Mouse (Mus musculus): ENCODE results near the gene Vkorc1l1. TPM values are rescaled to one million over a fixed set of nuclear protein-coding genes. Genes with fewer than 3 reads are reported as not detected.
"Not testable (repeated sequence)": the region's sequence is repeated elsewhere in the genome, so short reads cannot be mapped to it uniquely, and the experiment has no call there.

Gene Vkorc1l1
- polyA plus RNA-seq, 1 experiment from 2014 or later: 20.2 TPM

DNA sequence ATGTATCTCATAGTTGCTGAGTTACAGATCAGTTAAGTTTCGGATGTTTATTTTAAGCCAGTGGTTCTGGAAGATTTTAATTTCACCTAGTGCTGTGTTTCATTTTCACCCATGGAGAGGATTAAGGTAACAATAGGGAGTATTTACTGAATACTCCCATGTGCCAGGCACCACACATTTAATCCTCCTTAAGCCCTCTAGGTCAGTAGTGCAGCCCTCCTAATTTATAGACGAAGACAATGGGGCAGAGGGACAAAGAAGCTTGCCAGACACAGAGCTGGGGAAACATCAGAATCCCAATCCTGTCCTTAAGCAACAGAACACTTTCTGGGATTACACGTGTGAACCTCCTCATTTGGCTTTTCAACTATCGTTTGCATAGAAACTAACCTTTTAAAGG is 4.8 kb upstream of the Vkorc1l1 start:
- no peak overlapping the region for H3K27ac ChIP-seq (ENCODE audit: low read depth)
- no peaks in the 10 kb centered on the region for H3K36me3 ChIP-seq (ENCODE audit: control insufficient read depth, insufficient read depth, low read length)
- WGBS: 52% methylated on average over 4 of the region's 4 CpGs
- H3K4me3 ChIP-seq (ENCODE audit: low read depth, low read length): no peak overlapping the region
- no peaks in the 10 kb centered on the region for H3K9me3 ChIP-seq (ENCODE audit: control insufficient read depth, low read length)
- H3K4me2 ChIP-seq (ENCODE audit: low read length): no peak overlapping the region
- DNase-seq (ENCODE audit: low spot score) (no peak), ATAC-seq (replicated peaks; ENCODE audit: low FRiP score, low TSS enrichment, low read depth) (no peak)
- H3K4me1 ChIP-seq (replicated peaks; ENCODE audit: control insufficient read depth, insufficient read depth, low read length): no peaks in the 10 kb centered on the region
- H3K27me3 ChIP-seq (replicated peaks; ENCODE audit: control insufficient read depth, insufficient read depth, low read length): no peaks in the 10 kb centered on the region
- no peak overlapping the region for H3K9ac ChIP-seq (ENCODE audit: low read length)

DNA sequence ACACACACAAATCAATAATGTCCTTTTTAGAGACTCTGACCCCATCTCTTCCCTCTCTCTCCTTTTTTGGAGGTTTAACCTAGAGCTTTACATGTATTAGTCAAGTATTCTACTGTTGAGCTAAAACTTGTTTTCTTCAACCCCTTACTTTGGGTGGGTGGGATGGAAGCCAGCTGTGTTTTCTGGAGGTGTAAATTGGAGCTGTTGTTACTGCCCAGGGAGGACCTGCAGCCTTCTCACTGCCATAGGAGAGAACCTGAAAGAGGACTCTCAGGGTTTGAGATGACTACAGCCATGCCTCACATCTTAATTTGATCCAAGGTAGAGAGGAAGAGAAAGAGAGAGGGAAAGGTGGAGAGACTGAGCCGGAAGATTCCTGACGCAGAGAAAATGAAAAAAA is 1.5 kb upstream of the Vkorc1l1 start:
- Histone ChIP-seq H3K9ac (ENCODE audit: low read length) (no peak overlapping the region), H3K9me3 (ENCODE audit: control insufficient read depth, low read length) (no peaks in the 10 kb centered on the region), H3K27me3 (replicated peaks; ENCODE audit: control insufficient read depth, insufficient read depth, low read length) (no peaks in the 10 kb centered on the region), H3K36me3 (ENCODE audit: control insufficient read depth, insufficient read depth, low read length) (peaks cover 8% of the 10 kb centered on the region), H3K4me3 (ENCODE audit: low read depth, low read length) (no peak overlapping the region), H3K4me1 (replicated peaks; ENCODE audit: control insufficient read depth, insufficient read depth, low read length) (no peaks in the 10 kb centered on the region), H3K4me2 (ENCODE audit: low read length) (no peak overlapping the region; the same call in 1 of the 2 replicates), H3K27ac (ENCODE audit: low read depth) (no peak overlapping the region)
- WGBS: 52% methylated on average over 2 of the region's 2 CpGs
- DNase-seq (ENCODE audit: low spot score): no peak
- ATAC-seq (replicated peaks; ENCODE audit: low FRiP score, low TSS enrichment, low read depth): no peak

DNA sequence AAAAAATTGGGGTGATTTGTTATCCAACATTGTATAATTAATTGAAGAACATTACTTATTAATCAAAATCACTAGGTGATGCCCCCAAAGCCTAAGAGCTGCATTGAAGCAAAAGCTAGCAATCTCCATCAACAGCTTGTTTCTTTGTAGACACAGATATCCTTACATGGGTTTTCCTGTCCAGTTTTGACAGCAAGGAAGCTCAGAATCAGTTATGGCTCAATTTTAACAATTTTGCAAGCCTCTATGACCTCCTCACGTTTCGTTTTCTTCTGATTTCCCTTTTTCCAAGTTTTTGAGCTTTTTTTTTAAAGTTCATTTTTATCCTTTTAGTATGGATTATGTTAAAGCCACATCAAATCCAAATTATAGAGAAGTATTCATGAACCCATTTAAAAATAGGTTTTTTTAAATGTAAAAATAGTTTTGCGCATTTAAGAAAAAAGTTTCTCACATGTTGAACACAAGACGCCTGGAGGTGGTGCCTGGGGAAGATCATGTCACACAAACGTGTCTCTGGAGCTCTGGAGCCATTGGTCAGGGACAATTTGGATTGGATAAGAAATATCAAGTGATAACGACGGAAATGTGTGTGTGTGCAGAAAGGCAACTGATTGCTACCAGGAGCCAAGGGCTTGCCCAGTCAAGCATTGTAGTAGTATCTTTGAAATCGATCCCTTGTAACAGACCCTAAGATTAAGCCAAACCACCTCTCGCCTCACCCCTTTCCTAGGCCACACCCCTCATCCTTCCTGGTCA is 855 bp upstream of the Vkorc1l1 start:
- 4% methylated on average over 9 of the region's 9 CpGs for WGBS
- Histone ChIP-seq H3K36me3 (ENCODE audit: control insufficient read depth, insufficient read depth, low read length) (peaks cover 10% of the 10 kb centered on the region), H3K27ac (ENCODE audit: low read depth) (no peak overlapping the region), H3K9me3 (ENCODE audit: control insufficient read depth, low read length) (no peaks in the 10 kb centered on the region), H3K4me2 (ENCODE audit: low read length) (peak overlapping the region; percentile 54), H3K4me3 (ENCODE audit: low read depth, low read length) (peak overlapping the region; percentile 50), H3K4me1 (replicated peaks; ENCODE audit: control insufficient read depth, insufficient read depth, low read length) (no peaks in the 10 kb centered on the region), H3K9ac (ENCODE audit: low read length) (peak overlapping the region; percentile 32; the same call in 1 of the 2 replicates), H3K27me3 (replicated peaks; ENCODE audit: control insufficient read depth, insufficient read depth, low read length) (no peaks in the 10 kb centered on the region)
- DNase-seq (ENCODE audit: low spot score) (no peak), ATAC-seq (replicated peaks; ENCODE audit: low FRiP score, low TSS enrichment, low read depth) (no peak)

DNA sequence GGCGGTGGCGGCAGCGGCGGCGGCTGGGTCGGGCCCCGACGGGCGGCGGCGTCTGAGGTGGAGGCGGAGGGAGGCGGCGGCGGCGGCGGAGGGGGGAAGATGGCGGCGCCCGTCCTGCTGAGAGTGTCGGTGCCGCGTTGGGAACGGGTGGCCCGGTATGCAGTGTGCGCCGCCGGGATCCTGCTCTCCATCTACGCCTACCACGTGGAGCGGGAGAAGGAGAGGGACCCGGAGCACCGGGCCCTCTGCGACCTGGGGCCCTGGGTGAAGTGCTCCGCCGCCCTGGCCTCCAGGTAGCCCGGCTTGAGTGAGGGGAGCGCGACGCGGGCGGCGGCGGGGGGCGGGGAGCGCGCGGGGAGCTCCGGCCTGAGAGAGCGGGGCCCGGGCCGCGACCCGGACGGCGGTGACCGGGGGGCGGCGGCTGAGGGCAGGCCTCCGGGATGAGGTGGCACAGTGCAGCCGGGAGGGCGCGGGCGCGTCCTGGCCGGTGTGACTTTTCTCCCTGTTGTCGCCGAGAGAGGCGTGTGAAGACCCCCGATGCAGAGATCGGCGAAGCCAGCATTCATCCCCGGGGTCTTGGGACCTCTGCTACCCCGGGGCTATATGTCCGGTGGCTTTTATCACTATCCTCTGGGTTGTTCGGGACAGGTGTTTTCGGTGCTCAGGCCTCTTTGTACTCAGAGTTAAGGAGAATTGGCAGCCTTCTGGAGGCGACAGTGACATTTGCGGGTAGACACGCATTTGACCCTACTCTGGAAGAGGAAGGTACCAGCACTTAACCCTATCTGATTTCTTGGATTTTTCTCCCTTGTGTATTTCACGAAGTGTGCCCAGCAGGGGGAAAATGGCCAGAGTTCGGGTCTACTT is 536 bp downstream of the Vkorc1l1 start:
- under 1% methylated on average over 52 of the region's 82 CpGs for WGBS

DNA sequence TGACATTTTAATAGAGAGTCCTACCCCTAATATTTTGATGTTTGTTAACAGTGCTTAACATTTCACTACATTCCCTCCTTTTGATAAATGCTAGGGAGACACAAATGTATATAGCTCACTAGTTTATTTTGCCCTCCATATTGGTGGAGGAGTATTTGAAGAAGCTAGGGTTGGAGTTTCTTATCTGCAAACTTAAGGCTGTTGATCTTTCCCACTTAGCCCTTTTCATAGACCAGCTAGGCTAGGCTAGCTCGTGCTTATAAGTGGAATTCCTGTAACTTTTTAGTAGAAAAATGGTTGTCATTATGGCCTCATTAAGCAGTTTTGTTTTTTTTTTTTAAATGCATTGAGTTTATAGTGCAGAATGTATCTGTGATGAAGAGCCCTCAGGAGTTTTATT is 1.6 kb downstream of the Vkorc1l1 start:
- H3K4me2 ChIP-seq (ENCODE audit: low read length): peak overlapping the region; percentile 11; the same call in 1 of the 2 replicates

More for the DNA sequence above, 536 bp downstream of the Vkorc1l1 start:
- H3K4me2 ChIP-seq (ENCODE audit: low read length): peak overlapping the region; percentile 51
- not testable (repeated sequence) for H3K27me3 ChIP-seq (replicated peaks; ENCODE audit: control insufficient read depth, insufficient read depth, low read length); H3K9me3 ChIP-seq (ENCODE audit: control insufficient read depth, low read length); H3K36me3 ChIP-seq (ENCODE audit: control insufficient read depth, insufficient read depth, low read length); H3K4me1 ChIP-seq (replicated peaks; ENCODE audit: control insufficient read depth, insufficient read depth, low read length)
- peak overlapping the region; percentile 75 for H3K4me3 ChIP-seq (ENCODE audit: low read depth, low read length)
- ATAC-seq (replicated peaks; ENCODE audit: low FRiP score, low TSS enrichment, low read depth) (peak; percentile 47), DNase-seq (ENCODE audit: low spot score) (peak; percentile 74)
- H3K9ac ChIP-seq (ENCODE audit: low read length): peak overlapping the region; percentile 66
- H3K27ac ChIP-seq (ENCODE audit: low read depth): peak overlapping the region; percentile 34

DNA sequence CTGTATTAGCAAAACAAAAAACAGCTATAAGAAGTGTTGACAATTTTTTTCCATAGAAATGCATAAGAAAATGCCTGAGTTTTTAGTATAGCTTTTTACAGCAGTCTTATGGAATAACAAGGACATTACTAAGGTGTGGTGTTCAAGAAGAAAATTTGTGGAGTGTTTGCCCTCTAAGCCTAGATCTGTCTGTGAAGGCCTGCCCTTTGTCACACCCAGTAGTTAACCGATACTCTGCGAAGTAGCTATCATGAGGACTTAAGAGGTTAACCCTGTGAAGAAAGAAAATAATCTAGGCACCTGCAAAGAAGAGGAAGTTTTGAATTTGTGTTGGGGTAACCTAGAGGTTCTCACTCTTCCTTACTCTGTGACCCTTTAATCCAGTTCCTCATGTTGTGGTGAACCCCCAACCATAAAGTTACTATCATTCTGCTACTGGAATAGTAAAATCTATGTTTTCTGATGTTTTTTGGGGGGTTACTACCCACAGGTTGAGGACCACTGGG is 5.8 kb downstream of the Vkorc1l1 start:
- Histone ChIP-seq H3K4me3 (ENCODE audit: low read depth, low read length) (no peak overlapping the region), H3K9me3 (ENCODE audit: control insufficient read depth, low read length) (no peaks in the 10 kb centered on the region), H3K4me2 (ENCODE audit: low read length) (no peak overlapping the region), H3K4me1 (replicated peaks; ENCODE audit: control insufficient read depth, insufficient read depth, low read length) (no peaks in the 10 kb centered on the region), H3K27ac (ENCODE audit: low read depth) (no peak overlapping the region), H3K27me3 (replicated peaks; ENCODE audit: control insufficient read depth, insufficient read depth, low read length) (no peaks in the 10 kb centered on the region), H3K36me3 (ENCODE audit: control insufficient read depth, insufficient read depth, low read length) (peaks cover 12% of the 10 kb centered on the region), H3K9ac (ENCODE audit: low read length) (no peak overlapping the region)
- ATAC-seq (replicated peaks; ENCODE audit: low FRiP score, low TSS enrichment, low read depth) (no peak), DNase-seq (ENCODE audit: low spot score) (no peak)
- WGBS: 84% methylated on average over 2 of the region's 2 CpGs

More for the DNA sequence above, 1.6 kb downstream of the Vkorc1l1 start:
- Histone ChIP-seq H3K27me3 (replicated peaks; ENCODE audit: control insufficient read depth, insufficient read depth, low read length) (no peaks in the 10 kb centered on the region), H3K27ac (ENCODE audit: low read depth) (no peak overlapping the region), H3K9ac (ENCODE audit: low read length) (no peak overlapping the region), H3K4me1 (replicated peaks; ENCODE audit: control insufficient read depth, insufficient read depth, low read length) (no peaks in the 10 kb centered on the region), H3K9me3 (ENCODE audit: control insufficient read depth, low read length) (no peaks in the 10 kb centered on the region), H3K4me3 (ENCODE audit: low read depth, low read length) (no peak overlapping the region), H3K36me3 (ENCODE audit: control insufficient read depth, insufficient read depth, low read length) (peaks cover 12% of the 10 kb centered on the region)
- 68% methylated on average over 1 of the region's 1 CpGs for WGBS
- DNase-seq (ENCODE audit: low spot score) (no peak), ATAC-seq (replicated peaks; ENCODE audit: low FRiP score, low TSS enrichment, low read depth) (no peak)

DNA sequence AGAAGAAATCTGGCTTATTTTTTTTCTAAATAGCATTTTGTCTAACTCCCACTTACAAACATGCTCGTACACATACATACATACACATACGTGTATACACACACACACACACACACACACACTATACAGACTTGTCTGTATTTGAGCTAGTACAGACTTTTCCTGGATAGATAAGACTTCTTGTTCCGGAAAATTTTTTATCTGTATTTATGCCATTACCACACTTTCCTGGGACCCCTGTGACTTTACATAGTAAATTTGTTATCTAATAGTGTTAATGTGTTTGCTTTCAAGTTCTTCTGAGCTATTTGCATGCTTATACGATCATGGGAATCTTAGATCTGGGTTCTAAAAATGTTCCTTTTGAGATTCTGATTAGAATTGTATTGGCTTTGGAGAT is 10.4 kb downstream of the Vkorc1l1 start:
- no peak for DNase-seq (ENCODE audit: low spot score)
- ATAC-seq (replicated peaks; ENCODE audit: low FRiP score, low TSS enrichment, low read depth): no peak
- Histone ChIP-seq H3K4me2 (ENCODE audit: low read length) (no peak overlapping the region), H3K9ac (ENCODE audit: low read length) (no peak overlapping the region), H3K27ac (ENCODE audit: low read depth) (no peak overlapping the region), H3K4me1 (replicated peaks; ENCODE audit: control insufficient read depth, insufficient read depth, low read length) (no peaks in the 10 kb centered on the region), H3K4me3 (ENCODE audit: low read depth, low read length) (no peak overlapping the region), H3K9me3 (ENCODE audit: control insufficient read depth, low read length) (no peaks in the 10 kb centered on the region), H3K27me3 (replicated peaks; ENCODE audit: control insufficient read depth, insufficient read depth, low read length) (no peaks in the 10 kb centered on the region), H3K36me3 (ENCODE audit: control insufficient read depth, insufficient read depth, low read length) (0 out of 2 replicates have a peak, but pooled peaks cover 2% of the 10 kb centered on the region)
- 93% methylated on average over 4 of the region's 4 CpGs for WGBS

DNA sequence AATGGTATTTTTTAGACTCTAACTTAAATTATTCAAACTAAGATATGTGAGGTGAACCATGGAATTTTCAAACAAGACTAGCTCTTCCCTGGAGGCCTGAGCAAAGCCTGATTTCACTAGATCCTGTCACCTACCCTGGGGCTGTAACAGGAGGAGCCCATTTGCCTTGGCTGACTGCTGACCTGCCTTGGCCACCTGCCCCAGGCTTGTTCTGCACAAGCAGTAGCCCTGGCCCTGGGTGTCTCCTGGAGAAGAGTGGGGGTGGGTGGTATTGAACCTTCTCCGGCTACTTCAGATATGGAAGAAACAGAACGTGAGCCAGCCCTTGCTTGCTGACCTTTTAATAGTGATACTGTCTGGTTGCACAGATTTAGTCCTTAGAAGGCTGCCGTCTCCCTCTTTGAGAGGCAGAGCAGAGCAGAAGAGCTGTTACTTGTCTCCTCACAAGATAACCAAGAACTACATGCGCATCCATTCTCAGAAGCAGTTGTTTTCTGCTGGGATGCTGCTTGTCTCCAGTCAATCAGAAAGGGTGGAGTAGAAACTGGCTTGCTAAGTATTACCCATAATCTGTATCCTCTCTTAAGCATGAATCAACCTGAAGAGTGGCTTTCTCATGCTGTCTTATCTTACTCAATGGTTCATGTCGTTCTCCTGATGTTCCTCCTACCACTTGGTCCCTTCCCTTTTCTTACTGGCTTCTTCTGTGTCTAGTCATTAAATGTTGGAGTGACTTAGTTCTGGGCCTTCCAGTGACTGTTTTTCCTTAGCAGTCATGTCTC is 12.9 kb downstream of the Vkorc1l1 start:
- Histone ChIP-seq H3K4me1 (replicated peaks; ENCODE audit: control insufficient read depth, insufficient read depth, low read length) (no peaks in the 10 kb centered on the region), H3K4me2 (ENCODE audit: low read length) (no peak overlapping the region), H3K27me3 (replicated peaks; ENCODE audit: control insufficient read depth, insufficient read depth, low read length) (no peaks in the 10 kb centered on the region), H3K9me3 (ENCODE audit: control insufficient read depth, low read length) (no peaks in the 10 kb centered on the region), H3K36me3 (ENCODE audit: control insufficient read depth, insufficient read depth, low read length) (no peaks in the 10 kb centered on the region), H3K27ac (ENCODE audit: low read depth) (no peak overlapping the region), H3K4me3 (ENCODE audit: low read depth, low read length) (no peak overlapping the region), H3K9ac (ENCODE audit: low read length) (no peak overlapping the region)
- no peak for DNase-seq (ENCODE audit: low spot score)
- ATAC-seq (replicated peaks; ENCODE audit: low FRiP score, low TSS enrichment, low read depth): no peak
- 81% methylated on average over 5 of the region's 5 CpGs for WGBS

All from intestine, embryonic 14.5 days (tissue).